Mouse (Mus musculus): Measurements from ENCODE around the gene Sh2d7. TPM values are rescaled to one million over a fixed set of nuclear protein-coding genes. Genes with fewer than 3 reads are reported as not detected.
A peak's percentile ranks its signal among the peaks of the same experiment; 100 is the strongest.

The Sh2d7 gene
- total RNA-seq (2021): not detected

DNA sequence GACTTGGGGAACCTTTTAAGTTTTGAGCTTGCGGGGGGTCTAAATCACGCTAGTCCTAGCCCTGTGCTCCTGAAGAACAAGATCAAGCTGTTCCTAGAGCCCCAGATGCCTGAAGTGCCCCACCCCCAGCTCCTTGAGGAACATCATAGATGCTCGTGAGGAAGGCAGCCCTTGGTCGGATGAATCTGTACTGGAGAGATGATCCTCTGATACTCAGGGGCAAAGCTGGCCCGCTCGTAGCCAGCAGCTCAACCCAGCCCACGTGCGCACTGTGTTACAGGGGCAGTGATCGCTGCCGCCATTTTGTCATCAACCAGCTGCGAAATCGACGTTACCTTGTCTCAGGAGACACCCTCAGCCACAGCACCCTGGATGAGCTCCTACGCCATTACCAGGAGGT, at the start of gene Sh2d7:
TSS of gene Sh2d7 (plus strand) at position 301 of the 400 bp plus-strand sequence.
- DNase-seq (ENCODE audit: low spot score): no peak
- intact Hi-C loops (cut with DNase I): no loop called here

GRCm38 (mm10) chr9:54489599-54489998, 49.2 kb upstream of the Sh2d7 start:
- no peak for DNase-seq (ENCODE audit: low spot score)
- intact Hi-C loops (cut with DNase I): no loop called here

- intact Hi-C loops (cut with DNase I): no loop called here
- no peak for DNase-seq (ENCODE audit: low spot score)
These were observed 48.4 kb upstream of the Sh2d7 start for GRCm38 (mm10) chr9:54490431-54490830.

DNA sequence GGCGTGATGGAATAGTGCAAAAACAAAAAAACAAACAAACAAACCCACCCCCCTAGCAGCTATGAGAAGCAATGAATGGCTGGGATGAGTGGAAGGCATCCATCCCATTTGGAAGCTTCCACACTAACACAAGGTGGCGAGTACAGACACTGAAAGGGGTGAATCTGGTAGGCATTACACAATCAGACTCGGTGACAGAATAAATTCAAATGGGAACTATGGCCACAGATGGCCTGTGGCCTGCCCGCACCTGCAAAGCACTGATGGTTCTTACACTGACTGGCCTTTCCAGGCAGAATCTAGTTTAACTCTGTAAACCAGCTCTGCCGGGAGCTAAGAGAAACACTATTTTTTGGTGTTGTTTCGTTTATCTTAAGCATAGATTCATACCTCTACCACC, 39.5 kb upstream of the Sh2d7 start:
- DNase-seq (ENCODE audit: low spot score): no peak
- intact Hi-C loops (cut with DNase I): no loop called here

- intact Hi-C loops (cut with DNase I): loop anchor here (5.0 kb wide), 1 partner anchor 88 kb away; the partner anchor contains the start of gene Idh3a
- no peak for DNase-seq (ENCODE audit: low spot score)
These were observed 39.0 kb upstream of the Sh2d7 start for GRCm38 (mm10) chr9:54499791-54500190.

GRCm38 (mm10) chr9:54500832-54501452, 37.8 kb upstream of the Sh2d7 start:
- intact Hi-C loops (cut with DNase I): loop anchor here (5.0 kb wide), 1 partner anchor 86 kb away; the partner anchor contains the start of gene Idh3a
- peak; percentile 8 for DNase-seq (ENCODE audit: low spot score)

DNA sequence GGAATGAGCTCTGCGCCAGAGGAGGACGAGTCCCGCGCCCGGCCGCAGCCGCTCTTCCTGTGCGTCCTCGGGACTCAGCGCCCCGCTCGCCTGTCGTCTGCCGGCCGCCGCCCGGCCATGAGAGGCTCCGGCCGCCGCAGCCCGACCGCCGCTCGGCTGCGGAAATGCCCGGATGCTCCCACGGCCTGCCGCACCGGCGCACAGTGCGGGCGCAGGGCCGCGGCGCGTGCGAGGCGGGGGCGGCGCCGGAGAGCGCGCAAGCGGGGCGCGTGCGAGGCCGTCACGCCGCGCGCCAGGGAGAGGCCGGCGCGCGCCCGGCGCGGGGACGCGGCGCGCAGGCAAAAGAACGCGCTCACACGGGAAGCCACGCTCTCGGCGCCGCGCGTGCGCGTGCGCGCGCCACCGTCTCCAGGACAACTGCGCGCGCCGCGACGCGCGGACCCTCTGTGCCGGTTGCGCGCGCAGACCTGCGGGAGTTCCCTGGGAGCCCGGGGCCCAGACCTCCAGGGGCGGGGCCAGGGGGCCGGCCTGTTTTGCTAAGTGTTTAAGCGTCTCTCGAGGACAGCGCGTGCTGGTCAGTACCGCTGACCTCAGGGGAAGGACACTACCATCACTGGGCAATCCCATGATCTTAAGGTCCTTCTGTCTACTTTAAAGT, 37.2 kb upstream of the Sh2d7 start, which contains the start of gene Dmxl2:
TSS of gene Dmxl2 (minus strand) at position 174 of the 658 bp plus-strand sequence.
- intact Hi-C loops (cut with DNase I): loop anchor here (5.0 kb wide), 1 partner anchor 86 kb away; the partner anchor contains the start of gene Idh3a
- peak; percentile 83 for DNase-seq (ENCODE audit: low spot score)

DNA sequence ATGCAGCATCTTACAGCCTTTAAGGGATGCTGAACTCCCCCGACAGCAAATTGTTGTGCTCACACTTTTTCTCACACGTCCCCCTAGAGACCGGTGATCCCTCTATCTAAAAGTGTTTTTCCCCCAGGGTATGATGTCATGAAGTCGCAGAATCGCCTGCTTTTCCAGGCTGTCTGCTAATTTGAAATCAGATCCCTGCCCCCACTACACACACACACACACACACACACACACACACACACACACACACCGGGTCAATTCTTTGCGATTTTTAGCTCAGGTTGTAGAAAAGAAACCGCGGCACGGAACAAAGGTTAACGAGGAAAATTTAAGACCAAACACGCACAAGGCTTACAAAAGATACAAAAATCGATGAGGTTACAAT, 36.7 kb upstream of the Sh2d7 start:
- intact Hi-C loops (cut with DNase I): loop anchor here (5.0 kb wide), 1 partner anchor 85 kb away; the partner anchor contains the start of gene Idh3a
- DNase-seq (ENCODE audit: low spot score): no peak

DNA sequence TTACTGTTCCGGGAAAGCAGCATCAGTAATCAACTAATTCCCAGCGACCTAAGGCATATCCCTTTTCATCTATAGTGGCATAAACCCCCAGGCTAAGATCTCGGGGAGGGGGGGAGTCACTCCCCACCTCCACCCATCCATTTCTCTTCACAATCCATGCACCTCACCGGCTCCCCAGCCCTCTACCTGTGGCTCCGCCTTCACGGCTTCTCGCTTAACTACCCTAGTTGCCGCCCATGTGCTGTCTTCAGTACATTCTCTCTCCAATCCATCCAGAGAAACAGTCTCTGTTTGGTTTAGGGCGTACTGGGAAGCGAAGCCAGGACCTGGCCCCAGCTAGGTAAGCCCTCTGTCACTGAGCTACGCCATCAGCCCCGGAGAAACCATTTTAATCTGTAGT, 35.9 kb upstream of the Sh2d7 start:
- no peak for DNase-seq (ENCODE audit: low spot score)
- intact Hi-C loops (cut with DNase I): loop anchor here (5.0 kb wide), 1 partner anchor 84 kb away; the partner anchor contains the start of gene Idh3a

DNA sequence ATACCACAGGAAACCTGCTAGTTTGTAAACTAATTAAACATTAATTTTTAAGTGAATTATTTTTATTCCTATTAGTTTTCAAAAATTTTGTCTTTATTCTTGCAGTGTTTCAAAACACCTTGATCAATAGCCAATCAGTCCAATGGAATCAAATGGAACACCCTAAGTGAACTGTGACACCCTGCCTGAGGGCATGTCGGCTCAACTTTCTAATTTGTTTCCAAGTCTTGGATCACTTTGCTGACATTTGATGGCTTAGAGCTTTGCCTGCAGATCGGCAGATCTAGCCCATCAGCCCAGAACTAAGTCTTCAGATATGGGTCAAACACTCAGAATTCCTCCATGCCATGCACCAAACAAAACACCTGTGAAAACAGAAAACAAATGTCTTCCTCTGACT, 22.8 kb upstream of the Sh2d7 start:
- intact Hi-C loops (cut with DNase I): no loop called here
- DNase-seq (ENCODE audit: low spot score): no peak

DNA sequence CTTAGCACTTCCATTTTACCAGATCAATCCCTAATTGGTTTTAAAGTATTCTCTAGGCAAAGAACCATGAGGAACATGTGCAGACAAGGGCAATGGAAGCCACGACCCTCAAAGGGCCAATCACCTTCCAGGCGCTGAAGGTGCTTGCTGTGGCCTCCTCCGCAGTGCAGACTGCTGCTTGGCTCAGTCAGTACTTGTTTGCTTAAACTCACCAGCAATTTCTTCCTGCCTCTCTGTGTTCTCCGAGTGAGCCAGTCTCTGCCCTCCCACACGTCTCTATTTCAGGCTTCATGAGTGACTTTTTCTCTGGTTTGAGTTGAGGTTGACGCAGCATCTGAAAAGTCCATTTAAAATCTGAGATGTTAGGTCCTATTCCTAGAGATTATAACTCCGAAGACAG, 19.9 kb upstream of the Sh2d7 start:
- intact Hi-C loops (cut with DNase I): no loop called here
- DNase-seq (ENCODE audit: low spot score): no peak

GRCm38 (mm10) chr9:54520286-54520685, 18.5 kb upstream of the Sh2d7 start:
- no peak for DNase-seq (ENCODE audit: low spot score)
- intact Hi-C loops (cut with DNase I): no loop called here

DNA sequence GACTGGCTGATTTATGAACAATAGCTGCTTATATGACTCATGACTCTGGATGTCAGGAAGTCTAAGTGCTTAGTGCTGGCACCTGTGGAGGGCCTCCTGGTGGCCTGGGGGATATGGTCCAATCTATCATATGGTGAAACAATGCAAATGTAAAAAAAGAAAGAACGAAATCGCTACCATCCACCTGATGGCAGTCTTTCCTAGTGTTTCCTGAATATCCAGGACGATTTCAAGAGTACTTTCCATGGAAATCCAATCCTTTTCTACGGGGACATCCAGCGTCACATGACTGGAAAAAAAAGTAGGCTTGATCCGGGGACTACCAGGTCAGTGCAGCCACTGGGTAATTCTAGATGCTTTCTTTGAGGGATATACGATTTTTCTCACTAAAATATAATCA, 11.1 kb upstream of the Sh2d7 start:
- intact Hi-C loops (cut with DNase I): no loop called here
- DNase-seq (ENCODE audit: low spot score): no peak

DNA sequence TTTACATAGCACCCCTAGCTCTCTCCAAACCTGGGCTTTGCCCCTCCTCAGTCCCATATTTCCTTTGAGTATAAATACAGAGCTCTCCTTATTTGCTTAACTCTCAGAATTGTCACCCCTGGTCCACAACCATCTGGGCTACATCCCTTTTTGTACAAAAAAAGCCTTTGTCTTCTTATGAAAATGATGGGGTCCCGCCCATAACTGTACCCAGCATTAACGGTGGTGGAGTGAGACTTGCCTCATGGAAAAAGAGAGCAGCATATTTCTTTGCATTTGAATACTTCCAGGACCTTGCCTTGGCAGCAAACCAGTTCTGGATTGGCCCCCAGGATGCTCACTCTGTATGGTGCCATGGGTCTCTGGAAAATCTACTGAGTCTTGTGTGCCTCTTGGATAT, 8.8 kb upstream of the Sh2d7 start:
- DNase-seq (ENCODE audit: low spot score): no peak
- intact Hi-C loops (cut with DNase I): no loop called here

DNA sequence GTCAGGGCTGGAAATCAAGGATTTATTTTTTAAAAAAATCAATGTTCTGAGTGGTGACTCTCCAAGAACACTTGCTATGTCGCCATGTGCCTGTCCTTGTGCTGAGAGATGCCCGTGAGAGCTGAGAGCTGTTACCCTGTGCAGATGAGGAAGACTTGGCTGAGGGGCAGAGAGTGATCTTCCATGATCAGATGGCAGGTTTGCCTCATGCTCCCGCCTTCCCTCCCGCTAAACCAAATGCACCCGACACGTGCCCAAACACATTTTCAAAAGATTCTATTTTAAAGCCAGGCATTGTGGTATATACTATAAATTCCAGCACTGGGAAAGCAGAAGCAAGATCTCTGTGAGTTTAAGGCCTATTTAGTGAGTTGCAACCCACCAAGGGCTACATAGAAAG, 7.9 kb upstream of the Sh2d7 start:
- DNase-seq (ENCODE audit: low spot score): no peak
- intact Hi-C loops (cut with DNase I): no loop called here

DNA sequence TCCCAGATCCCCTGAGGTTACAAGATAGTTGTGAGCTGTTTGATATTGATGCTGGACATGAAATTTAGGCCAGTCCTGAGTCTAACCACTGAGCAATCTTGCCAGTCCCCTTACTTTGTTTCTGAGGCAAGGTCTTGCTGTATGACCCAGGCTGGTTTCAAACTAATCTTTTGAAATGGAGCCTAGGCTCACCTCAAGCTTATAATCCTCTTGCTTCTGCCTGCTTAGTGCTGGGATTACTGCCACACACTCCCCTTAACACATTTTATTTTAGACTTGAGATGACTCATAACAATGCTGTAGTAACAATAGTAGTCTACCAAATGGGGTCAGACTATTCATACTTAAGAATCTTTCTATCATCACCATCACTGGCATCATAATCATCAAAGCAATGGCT, 7.4 kb upstream of the Sh2d7 start:
- DNase-seq (ENCODE audit: low spot score): no peak
- intact Hi-C loops (cut with DNase I): no loop called here

DNA sequence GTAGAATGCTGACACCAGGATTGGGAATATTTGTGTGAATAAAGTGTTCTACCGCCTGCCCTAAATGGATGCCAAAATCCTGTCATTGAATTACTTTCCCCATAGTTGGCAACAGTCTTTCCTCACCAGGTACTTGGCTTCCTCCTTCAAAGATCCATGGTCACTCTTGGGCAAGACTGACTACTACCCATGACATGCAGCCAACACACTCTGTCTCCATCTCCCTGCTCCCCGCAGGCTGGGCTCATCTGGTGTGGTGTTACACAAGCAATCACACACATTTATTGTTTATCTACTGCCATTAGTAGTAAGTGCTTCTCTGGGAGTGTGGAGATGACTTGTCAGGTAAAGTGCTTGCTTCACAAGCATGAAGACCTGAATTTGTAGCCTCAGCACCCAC, 5.9 kb upstream of the Sh2d7 start:
- no peak for DNase-seq (ENCODE audit: low spot score)
- intact Hi-C loops (cut with DNase I): no loop called here

- intact Hi-C loops (cut with DNase I): no loop called here
- DNase-seq (ENCODE audit: low spot score): no peak
These were observed 4.8 kb upstream of the Sh2d7 start for GRCm38 (mm10) chr9:54533975-54534374.

DNA sequence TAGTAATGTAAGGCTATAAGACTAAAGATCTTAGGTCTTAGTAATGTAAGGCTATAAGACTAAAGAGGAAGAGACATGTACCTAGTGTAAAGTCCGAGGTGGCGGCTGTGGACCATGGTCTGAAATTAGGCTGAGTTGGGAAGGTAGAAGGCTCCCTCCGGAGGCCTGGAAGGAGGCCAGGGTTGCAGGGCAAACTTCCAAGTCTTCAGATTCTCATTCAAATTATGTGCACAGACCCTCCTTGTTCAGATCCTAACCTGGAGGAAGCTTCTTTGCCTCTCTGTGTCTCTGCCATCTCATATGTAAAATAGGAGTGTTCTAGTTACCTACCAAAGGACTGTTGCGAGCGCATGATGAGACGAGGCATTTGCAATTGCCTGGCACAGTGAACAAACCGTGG, 2.5 kb upstream of the Sh2d7 start:
- DNase-seq (ENCODE audit: low spot score): no peak
- intact Hi-C loops (cut with DNase I): no loop called here

DNA sequence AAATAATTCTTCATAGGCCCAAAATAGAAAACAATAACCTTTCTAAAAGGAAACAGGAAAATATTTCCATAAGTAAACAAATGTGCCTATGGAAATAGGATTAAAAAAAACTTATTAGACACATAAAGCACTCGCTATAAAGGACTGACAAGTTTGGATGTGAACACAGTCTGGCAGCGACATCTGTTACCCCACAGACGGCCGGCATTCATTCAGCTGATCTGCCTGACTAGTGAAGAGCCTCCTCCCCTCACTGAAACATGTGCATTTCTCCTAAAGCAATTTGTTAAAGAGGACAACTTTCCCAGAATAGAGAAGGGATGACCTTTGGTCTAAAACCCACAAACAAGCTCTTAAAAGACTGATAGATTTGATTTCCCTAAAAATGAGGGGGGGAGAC, 1.8 kb upstream of the Sh2d7 start:
- DNase-seq (ENCODE audit: low spot score): no peak
- intact Hi-C loops (cut with DNase I): no loop called here

DNA sequence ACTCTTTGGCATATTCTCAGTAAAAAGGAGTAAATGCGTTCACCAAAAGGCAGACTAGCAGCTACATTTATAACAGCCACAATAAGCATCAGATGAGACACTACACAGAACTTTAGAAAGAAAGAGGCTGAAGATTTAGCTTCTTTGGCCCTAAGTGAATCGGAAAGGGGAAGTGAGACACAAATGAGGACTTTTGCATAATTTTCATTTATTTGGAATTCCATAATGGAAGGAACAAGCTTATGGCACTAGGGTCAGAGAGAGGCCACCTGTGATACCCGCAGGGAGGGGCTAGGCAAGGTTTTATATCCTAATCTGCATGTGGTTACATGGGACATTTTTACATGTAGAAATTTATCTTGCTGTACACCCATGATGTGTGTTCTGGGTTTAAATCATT, 1.3 kb upstream of the Sh2d7 start:
- intact Hi-C loops (cut with DNase I): no loop called here
- no peak for DNase-seq (ENCODE audit: low spot score)

DNA sequence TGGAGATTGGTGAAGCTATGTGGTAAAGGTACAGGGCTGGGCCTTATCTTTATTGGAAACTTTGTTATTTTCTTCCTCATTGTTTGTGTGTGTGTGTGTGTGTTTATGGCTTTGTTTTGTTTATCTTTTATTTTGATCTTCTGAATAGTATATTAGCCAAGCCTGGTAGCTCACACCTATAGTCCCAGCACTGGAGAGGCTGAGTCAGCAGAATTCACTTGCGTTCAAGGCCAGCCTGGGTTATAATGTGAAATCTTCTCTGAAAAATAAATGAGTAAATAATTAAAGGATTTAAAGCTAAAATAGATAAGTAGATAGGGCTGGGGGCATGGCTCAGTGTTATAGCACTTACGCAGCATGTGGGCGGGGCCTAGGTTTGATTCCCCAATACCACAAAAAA, 540 bp upstream of the Sh2d7 start:
- intact Hi-C loops (cut with DNase I): no loop called here
- no peak for DNase-seq (ENCODE audit: low spot score)
